Mouse (Mus musculus) spleen, postnatal 4 days (tissue): ENCODE measurements around the gene Fam167b.
A peak's percentile ranks its signal among the peaks of the same experiment; 100 is the strongest.

Source experiments
- DNase-seq, 2 experiments: peaks; one replicate each; pipeline ENCODE4 v3.0.0; 2022; ENCODE audit warnings: low spot score in 2 of 2

Fam167b gene

GRCm38 (mm10) chr4:129578466-129578865 is at the start of gene Fam167b:
Gene Fam167b (minus strand): TSS chr4:129578549.
- DNase-seq, result no peak

- no peak for DNase-seq
Measured at GRCm38 (mm10) chr4:129626035-129626434, 47.7 kb upstream of the Fam167b start.

GRCm38 (mm10) chr4:129625496-129625895 is 47.1 kb upstream of the Fam167b start:
- DNase-seq, result no peak

DNA sequence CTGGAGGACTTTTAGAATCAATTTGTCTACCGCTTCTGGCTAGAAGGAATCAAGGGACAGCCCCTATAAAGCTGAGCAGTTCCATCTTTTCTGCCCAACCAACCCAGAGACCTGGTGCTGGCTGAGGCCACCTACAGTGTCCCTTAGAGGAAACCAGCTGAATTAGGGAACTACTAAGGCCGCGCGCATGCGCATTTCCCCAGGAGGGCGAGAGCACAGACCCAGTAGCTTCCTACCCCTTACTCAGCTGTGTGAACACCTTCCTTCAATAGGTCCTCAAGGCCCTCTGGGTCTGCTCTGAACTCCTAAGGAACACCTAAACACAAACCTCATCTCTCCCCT is 46.7 kb upstream of the Fam167b start:
- peak; percentile 77 to 89 for DNase-seq

- DNase-seq, result peak; percentile 83 to 85
Measured at GRCm38 (mm10) chr4:129624281-129625028, 46.1 kb upstream of the Fam167b start.

DNA sequence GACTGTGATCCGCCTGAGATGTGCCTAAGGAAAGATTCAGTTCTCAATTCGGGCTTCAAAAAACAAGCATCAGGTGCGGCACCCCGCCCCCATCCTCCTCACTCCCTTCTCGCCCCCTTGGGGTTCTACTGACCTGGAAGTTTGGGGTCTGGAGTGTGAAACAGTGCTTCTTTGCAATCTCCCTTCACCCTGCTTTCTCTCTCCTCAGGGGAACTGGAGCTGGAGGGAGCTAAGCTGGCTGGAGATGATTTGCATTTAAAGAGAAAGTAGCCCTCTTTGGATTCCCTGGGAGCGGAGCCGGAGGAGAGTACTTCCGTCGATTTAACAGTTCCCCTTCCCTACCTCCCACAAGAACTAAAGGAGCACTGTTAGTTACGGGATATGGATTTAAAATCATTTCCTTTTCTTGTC is 45.3 kb upstream of the Fam167b start, which contains the start of gene Ccdc28b:
Gene Ccdc28b (minus strand): TSS at position 267 of the 411 bp plus-strand sequence.
- no peak for DNase-seq

DNA sequence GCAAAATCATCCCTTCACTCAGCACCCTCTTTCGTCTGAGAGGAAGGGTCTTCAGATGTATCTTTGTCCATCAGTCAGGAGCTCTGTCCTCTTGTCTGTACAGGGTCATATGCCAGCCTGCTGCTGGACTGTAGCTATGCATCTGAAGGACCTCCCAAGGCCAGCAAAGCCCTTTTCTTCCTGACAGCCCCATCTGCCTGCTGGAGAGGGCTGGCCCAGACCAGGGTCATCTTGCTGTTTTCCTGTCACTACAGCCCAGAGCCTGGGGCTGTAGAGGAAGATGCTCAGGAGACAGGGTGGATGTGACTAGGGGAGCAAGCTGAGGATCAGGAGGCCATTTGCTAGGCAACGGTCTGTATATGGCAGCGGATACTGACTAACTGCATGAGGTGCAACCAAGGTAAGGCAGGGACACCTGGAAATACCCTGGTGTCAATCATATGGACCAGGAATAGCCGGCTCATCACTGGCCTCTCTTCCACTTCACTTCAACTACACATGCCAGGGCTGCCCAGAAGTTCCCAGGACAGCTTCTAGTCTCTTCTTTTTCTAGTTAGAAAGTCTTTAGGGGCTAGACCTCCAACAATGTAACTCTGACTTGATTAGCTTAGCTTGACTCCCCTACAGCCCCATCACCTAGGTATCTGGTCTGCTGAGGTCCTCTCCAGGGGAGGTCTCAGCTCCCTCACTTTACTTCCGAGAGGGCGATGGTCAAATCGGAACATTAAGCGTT is 44.6 kb upstream of the Fam167b start:
- DNase-seq, result no peak

DNA sequence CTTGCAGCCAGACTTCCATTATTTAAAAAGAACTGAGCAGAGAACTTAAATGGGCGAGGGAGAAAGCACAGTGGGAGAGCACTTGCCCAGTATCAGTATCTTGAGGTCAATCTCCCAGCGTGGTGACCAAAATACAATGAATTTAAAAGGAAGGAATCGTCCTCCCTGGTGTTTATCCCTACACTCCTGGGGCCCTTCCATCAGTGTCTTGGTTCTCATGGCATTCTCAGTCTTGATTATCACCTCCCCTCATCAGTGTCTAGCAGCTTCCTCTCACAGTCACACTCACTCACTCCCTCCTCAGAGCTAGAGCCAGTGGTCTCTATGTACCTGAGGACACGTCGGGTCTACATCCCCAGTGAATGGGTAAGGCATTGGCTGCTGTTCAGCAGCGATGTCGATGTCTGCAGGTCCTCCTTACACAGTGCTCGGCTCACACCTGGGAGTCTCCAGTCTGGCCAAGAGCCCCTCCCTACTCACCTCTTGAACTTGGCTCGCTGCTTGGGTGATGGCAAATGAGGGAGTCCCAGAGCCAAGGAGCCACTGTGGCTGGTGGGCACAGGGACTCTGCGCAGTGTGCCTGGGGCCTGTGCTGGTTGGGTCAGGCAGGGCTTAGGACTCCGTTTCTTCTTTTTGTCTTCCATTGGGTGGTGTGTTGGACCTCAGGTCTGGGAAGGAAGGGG is 43.9 kb upstream of the Fam167b start:
- no peak for DNase-seq

DNA sequence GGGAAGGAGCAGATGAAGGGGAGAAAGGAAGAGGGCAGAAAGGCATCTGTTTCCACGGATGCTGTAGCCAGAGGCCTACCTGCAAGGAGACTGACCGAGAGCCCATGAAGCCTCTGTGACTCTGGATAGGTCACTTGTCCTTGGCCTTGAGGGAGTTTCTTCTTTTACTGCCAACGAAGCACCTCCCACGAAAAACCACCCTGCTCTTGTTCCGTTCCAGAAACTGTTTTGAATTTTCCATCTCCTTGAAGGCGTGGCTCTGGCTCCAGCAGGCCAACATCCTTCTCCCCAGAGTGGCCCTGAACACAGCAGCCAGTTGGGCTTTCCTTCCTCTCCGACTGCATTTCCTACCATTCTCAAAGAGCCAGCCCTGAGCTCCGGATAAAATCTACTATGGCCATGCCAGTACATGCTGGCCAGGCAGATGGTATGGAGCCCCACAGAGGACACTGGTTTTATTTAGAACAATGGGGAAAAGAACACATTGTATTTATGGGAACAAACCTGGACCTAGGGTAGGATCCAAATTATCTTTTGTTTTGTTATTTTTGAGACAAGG is 43.0 kb upstream of the Fam167b start:
- no peak for DNase-seq

GRCm38 (mm10) chr4:129620419-129621282 is 42.3 kb upstream of the Fam167b start:
- no peak for DNase-seq

- peak; percentile 94 to 97 for DNase-seq
Measured at GRCm38 (mm10) chr4:129618786-129619691, 40.7 kb upstream of the Fam167b start, which contains the start of gene Iqcc. Gene Iqcc (minus strand): TSS chr4:129619099.

DNA sequence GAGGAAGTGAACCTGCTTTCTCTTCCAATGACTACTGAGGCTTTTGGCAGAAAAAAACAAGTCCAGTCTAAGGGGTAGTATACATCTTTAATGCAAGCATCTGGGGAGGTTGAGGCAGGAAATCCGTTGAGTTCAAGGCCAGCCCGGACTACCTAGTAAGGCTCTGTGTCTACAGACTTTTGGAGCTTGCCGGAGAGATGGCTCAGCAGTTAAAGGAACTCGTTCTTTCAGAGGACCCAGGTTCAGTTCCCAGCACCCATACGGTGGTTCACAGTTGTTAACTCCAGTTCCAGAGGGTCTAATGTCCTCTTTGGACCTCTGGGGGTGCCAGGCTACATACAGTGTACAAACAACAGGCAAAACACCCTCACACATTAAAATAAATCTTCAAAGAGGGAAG is 39.7 kb upstream of the Fam167b start:
- DNase-seq, result no peak

DNA sequence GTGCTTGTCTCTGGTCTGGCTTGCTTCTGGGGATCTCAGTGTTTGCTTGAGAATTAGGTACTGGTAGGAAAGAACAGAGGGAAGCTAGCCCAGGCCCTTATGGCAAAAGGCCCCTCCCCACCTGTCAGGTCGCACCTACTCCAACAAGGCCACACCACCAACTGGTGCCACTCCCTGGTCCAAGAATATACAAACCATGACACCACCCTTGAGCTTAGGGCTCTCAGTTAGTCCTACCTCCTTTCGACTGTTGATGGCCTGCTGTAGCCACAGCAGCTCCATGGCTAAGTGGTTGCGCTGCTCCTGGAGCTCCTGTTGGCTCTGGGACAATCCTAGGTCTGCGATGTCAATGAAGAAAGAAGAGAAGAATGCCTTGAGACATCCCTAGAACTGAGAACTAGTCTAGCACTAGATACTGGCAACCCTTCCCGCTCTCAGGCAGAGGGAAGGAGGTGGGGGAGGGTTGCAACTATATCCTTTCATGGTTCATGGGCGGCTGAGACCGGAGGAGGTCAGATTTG is 38.8 kb upstream of the Fam167b start:
- no peak for DNase-seq

- DNase-seq, result no peak
Measured at GRCm38 (mm10) chr4:129616631-129617030, 38.3 kb upstream of the Fam167b start.

DNA sequence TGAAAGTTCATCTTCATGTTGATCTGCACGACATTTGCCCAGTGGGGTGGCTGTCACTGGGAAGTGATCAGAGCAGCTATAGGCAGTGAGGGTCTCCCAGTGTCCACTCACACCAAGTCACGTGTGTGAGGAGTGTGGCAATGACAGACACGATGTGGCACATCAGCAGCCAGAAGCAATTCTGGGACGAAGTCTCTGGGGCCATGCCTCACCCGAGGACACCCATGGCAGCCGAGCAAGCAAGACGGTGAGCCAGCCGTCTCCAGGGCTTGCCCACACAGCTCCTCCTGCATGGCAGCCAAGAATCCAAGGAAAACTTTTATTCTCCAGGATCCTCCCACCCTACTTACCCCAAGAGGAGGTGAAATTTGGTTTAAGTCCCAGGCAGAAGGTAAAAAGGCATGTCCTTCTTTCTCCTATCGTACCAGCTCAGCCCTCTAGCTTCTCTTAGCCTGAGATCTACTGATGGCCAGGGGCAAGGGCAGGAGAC is 37.5 kb upstream of the Fam167b start:
- no peak for DNase-seq

- DNase-seq, result no peak
Measured at GRCm38 (mm10) chr4:129614093-129614492, 35.7 kb upstream of the Fam167b start, which contains the start of gene Dcdc2b. Gene Dcdc2b (minus strand): TSS chr4:129614257.

GRCm38 (mm10) chr4:129610472-129610871 is 32.1 kb upstream of the Fam167b start:
- DNase-seq, result no peak

GRCm38 (mm10) chr4:129610026-129610425 is 31.7 kb upstream of the Fam167b start:
- no peak for DNase-seq

- DNase-seq, result peak in 1 of 2 experiments; percentile 67
Measured at GRCm38 (mm10) chr4:129609139-129609631, 30.8 kb upstream of the Fam167b start.
